Mouse (Mus musculus) brown adipose tissue, adult 24 weeks (tissue): Measurements from ENCODE around the gene Zfp131. TPM values are rescaled to one million over a fixed set of nuclear protein-coding genes. Genes with fewer than 3 reads are reported as not detected.

ENCODE experiments used
- H3K27ac ChIP-seq: fragments of 200-500 bp; replicated peaks from 2 replicates; pipeline ENCODE4 v1.5.1; 2012; ENCODE audit warnings: low read depth, mild to moderate bottlenecking, low read length
- H3K4me1 ChIP-seq: fragments of 200-500 bp; 2 replicates; pipeline ENCODE4 v1.6.1; 2012; ENCODE audit warnings: low read length, mixed read lengths; ENCODE audit not compliant: control insufficient read depth, insufficient read depth, insufficient read length
- H3K4me3 ChIP-seq: fragments of 200-500 bp; 2 replicates; pipeline ENCODE4 v1.5.1; 2012; ENCODE audit warnings: low read depth, mild to moderate bottlenecking, low read length, moderate library complexity; ENCODE audit not compliant: insufficient read depth
- polyA plus RNA-seq: library from polyadenylated mRNA; stranded (reverse); fragments of >200 nt; gene quantifications from 2 replicates; pipeline ENCODE4 v1.2.4, GENCODE M21; 2012; ENCODE audit not compliant: missing spikeins, insufficient read depth, insufficient read length

The Zfp131 gene
- polyA plus RNA-seq, 1 experiment, result 24.3 TPM

- peak overlapping the region; percentile 90 for H3K4me3 ChIP-seq
- H3K27ac ChIP-seq, result peak overlapping the region; percentile 82
- no peaks in the 10 kb centered on the region for H3K4me1 ChIP-seq
Observed at GRCm38 (mm10) chr13:119789851-119790717, 605 bp downstream of the Zfp131 start.

- H3K4me3 ChIP-seq, result no peak overlapping the region
- H3K27ac ChIP-seq, result no peak overlapping the region
- no peaks in the 10 kb centered on the region for H3K4me1 ChIP-seq
Observed at GRCm38 (mm10) chr13:119783581-119783980, 7.1 kb downstream of the Zfp131 start.

GRCm38 (mm10) chr13:119768541-119768940 lies 22.1 kb downstream of the Zfp131 start:
- Histone ChIP-seq H3K4me1 (no peaks in the 10 kb centered on the region), H3K4me3 (no peak overlapping the region), H3K27ac (no peak overlapping the region)

- Histone ChIP-seq H3K4me1 (no peaks in the 10 kb centered on the region), H3K27ac (no peak overlapping the region), H3K4me3 (no peak overlapping the region)
Observed at GRCm38 (mm10) chr13:119766480-119766879, 24.2 kb downstream of the Zfp131 start.

DNA sequence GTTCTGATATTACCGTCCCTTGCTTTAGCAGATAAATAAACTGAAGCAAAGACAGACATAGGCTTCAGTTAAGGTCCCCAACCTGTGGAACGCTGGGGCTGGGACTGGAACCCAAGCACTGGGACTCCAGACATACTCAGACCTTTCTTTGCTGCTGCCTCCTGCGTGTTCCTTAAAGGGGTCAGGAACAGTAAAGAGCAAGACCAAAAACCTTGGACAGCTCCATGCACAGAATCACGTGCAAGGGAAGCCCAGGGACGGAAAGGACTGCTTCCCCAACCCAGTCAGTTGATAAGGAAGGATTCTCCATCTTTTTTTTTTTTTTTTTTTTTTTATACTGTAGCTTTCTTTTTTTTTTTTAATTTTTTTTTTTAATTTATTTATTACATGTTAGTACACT lies 33.9 kb downstream of the Zfp131 start:
- 0 out of 2 replicates have a peak overlapping the region, but pooled peaks have one; percentile 37 for H3K27ac ChIP-seq

DNA sequence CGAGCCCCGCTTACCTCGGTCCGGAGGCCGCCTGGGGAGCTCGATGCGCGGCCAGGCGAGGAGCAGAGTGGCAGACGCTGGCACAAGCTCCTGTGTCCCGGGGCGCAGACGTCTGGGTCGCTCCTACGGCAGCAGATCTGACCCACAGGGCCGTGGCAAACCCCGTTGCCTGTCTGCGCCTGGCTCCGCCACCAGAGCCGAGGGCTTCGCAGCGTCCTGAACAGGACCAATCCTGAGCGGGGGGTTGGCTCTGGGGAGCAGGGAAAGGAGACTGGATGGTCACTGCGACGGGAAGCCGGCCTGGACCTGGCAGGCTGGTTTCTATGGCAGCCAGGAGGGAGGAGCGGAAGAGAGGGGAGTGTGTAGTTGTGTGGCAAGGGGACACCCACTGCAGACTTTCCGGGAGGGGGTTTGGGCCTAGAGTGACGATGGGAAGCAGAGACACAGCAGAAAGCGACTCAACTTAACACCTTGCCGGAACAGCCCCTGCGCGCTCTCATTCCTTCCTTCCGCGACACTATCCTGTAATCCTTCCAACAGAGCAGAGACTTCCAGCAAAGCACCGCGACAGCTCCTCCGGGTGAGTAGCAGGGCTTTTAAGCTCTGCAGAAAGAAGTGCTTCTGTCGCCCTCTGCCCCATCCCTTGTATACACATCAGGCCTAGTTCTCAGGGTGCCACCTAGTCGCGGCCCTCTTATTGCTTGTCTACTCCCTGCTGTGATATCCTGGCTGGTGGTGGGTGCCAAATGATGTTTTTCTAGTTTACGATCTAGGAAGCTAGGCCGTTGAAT lies 34.8 kb downstream of the Zfp131 start, which contains the start of gene Nim1k:
Nim1k (minus strand) TSS at position 202 of the 791 bp plus-strand sequence.
- peak within 1 kb of the TSS; percentile 70 for H3K4me3 ChIP-seq
- H3K27ac ChIP-seq, result peak within 1 kb of the TSS; percentile 67
- peaks cover 11% of the 10 kb centered on the region; the same call in 1 of the 2 replicates for H3K4me1 ChIP-seq

More for the DNA sequence above, 33.9 kb downstream of the Zfp131 start:
- Histone ChIP-seq H3K4me1 (peaks cover 11% of the 10 kb centered on the region; the same call in 1 of the 2 replicates), H3K4me3 (peak overlapping the region; percentile 32)

- H3K27ac ChIP-seq, result peak overlapping the region; percentile 67
- peak overlapping the region; percentile 70 for H3K4me3 ChIP-seq
- peaks cover 11% of the 10 kb centered on the region; the same call in 1 of the 2 replicates for H3K4me1 ChIP-seq
Observed at GRCm38 (mm10) chr13:119755141-119755547, 35.5 kb downstream of the Zfp131 start.

GRCm38 (mm10) chr13:119754635-119755020 lies 36.1 kb downstream of the Zfp131 start:
- Histone ChIP-seq H3K4me1 (peaks cover 13% of the 10 kb centered on the region; the same call in 1 of the 2 replicates), H3K4me3 (peak overlapping the region; percentile 70), H3K27ac (peak overlapping the region; percentile 67)

- Histone ChIP-seq H3K27ac (no peak overlapping the region), H3K4me1 (peaks cover 13% of the 10 kb centered on the region; the same call in 1 of the 2 replicates), H3K4me3 (no peak overlapping the region; the same call in 1 of the 2 replicates)
Observed at GRCm38 (mm10) chr13:119753859-119754634, 36.6 kb downstream of the Zfp131 start.

DNA sequence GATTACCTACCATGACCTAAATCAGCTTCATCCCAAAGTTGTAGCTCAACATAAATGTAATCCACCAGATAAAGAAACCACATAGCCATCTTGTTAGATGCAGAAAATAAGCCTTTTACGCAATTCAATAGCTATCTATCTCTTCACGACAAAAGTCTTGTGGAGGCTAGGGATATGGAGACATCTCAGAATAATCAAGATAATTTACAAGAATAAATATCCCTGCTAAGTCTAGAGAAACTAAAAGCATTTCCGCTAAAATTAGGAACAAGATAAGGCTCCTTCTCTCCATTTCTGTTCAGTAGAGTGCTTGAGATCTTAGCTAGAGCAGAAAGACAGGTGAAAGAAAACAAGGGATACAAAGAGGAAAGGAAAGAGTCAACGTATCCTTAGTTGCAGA lies 43.8 kb downstream of the Zfp131 start:
- Histone ChIP-seq H3K27ac (no peak overlapping the region), H3K4me1 (0 out of 2 replicates have a peak, but pooled peaks cover 2% of the 10 kb centered on the region), H3K4me3 (no peak overlapping the region)

- Histone ChIP-seq H3K4me1 (no peaks in the 10 kb centered on the region), H3K4me3 (no peak overlapping the region), H3K27ac (no peak overlapping the region)
Observed at GRCm38 (mm10) chr13:119743470-119743869, 47.2 kb downstream of the Zfp131 start.

- Histone ChIP-seq H3K4me3 (no peak overlapping the region), H3K4me1 (0 out of 2 replicates have a peak, but pooled peaks cover 1% of the 10 kb centered on the region)
Observed at GRCm38 (mm10) chr13:119742711-119743415, 47.8 kb downstream of the Zfp131 start.

GRCm38 (mm10) chr13:119741390-119742237 lies 49.1 kb downstream of the Zfp131 start:
- Histone ChIP-seq H3K27ac (0 out of 2 replicates have a peak overlapping the region, but pooled peaks have one; percentile 16), H3K4me1 (0 out of 2 replicates have a peak, but pooled peaks cover 3% of the 10 kb centered on the region), H3K4me3 (peak overlapping the region; percentile 24)

More at GRCm38 (mm10) chr13:119742711-119743415, 47.8 kb downstream of the Zfp131 start:
- H3K27ac ChIP-seq, result 0 out of 2 replicates have a peak overlapping the region, but pooled peaks have one; percentile 50
